Mouse (Mus musculus) thymus, adult 2 months (tissue): ENCODE results near the gene Pabpc4. TPM values are rescaled to one million over a fixed set of nuclear protein-coding genes. Genes with fewer than 3 reads are reported as not detected.

ENCODE experiments used
- DNase-seq: peaks from one replicate; pipeline ENCODE4 v3.0.0; 2021
- H3K27ac ChIP-seq: fragments of 200-500 bp; 2 replicates; pipeline ENCODE4 v1.5.1; 2012; ENCODE audit warnings: low read length, control low read depth; ENCODE audit not compliant: control insufficient read depth, insufficient read depth
- H3K27me3 ChIP-seq: fragments of 200-500 bp; 2 replicates; pipeline ENCODE4 v1.6.1; 2012; ENCODE audit warnings: mild to moderate bottlenecking, low read length, moderate library complexity, mixed read lengths; ENCODE audit not compliant: control insufficient read depth, insufficient read depth
- H3K36me3 ChIP-seq: fragments of 200-500 bp; 2 replicates; pipeline ENCODE4 v1.6.1; 2012; ENCODE audit warnings: mild to moderate bottlenecking, low read length, moderate library complexity; ENCODE audit not compliant: control insufficient read depth, insufficient read depth
- H3K4me1 ChIP-seq: fragments of 200-500 bp; replicated peaks from 2 replicates; pipeline ENCODE4 v1.6.1; 2012; ENCODE audit warnings: low read length; ENCODE audit not compliant: control insufficient read depth, insufficient read depth
- H3K4me3 ChIP-seq: fragments of 200-500 bp; 2 replicates; pipeline ENCODE4 v1.5.1; 2012; ENCODE audit warnings: mild to moderate bottlenecking, low read length, control low read depth, moderate library complexity; ENCODE audit not compliant: control insufficient read depth, insufficient read depth
- CTCF ChIP-seq: fragments of 200-500 bp; IDR thresholded peaks from 2 replicates; pipeline ENCODE4 v1.5.1; 2012; ENCODE audit warnings: mild to moderate bottlenecking, control low read depth, low read length, moderate library complexity, borderline replicate concordance; ENCODE audit not compliant: control insufficient read depth, poor library complexity, insufficient read depth; ENCODE audit errors: extremely low read depth
- POLR2A ChIP-seq: fragments of 200-500 bp; IDR thresholded peaks from 2 replicates; pipeline ENCODE4 v1.6.1; 2012; ENCODE audit warnings: mild to moderate bottlenecking, low read length, control low read depth, moderate library complexity; ENCODE audit not compliant: control insufficient read depth, poor library complexity, insufficient read depth; ENCODE audit errors: extremely low read depth
- WGBS: fragments of 180-500 bp; shearing (Covaris S2); methylation state at CpG from one replicate; pipeline ENCODE4 v1.1.7; 2018; 5-methylcytosine and 5-hydroxymethylcytosine counted together
- polyA plus RNA-seq: library from polyadenylated mRNA; depleted of rRNA; stranded (reverse); fragments of >200 nt; gene quantifications from 2 replicates; pipeline ENCODE4 v1.2.3, GENCODE M21; 2012

Pabpc4 gene
- polyA plus RNA-seq, 1 experiment = 146 TPM

DNA sequence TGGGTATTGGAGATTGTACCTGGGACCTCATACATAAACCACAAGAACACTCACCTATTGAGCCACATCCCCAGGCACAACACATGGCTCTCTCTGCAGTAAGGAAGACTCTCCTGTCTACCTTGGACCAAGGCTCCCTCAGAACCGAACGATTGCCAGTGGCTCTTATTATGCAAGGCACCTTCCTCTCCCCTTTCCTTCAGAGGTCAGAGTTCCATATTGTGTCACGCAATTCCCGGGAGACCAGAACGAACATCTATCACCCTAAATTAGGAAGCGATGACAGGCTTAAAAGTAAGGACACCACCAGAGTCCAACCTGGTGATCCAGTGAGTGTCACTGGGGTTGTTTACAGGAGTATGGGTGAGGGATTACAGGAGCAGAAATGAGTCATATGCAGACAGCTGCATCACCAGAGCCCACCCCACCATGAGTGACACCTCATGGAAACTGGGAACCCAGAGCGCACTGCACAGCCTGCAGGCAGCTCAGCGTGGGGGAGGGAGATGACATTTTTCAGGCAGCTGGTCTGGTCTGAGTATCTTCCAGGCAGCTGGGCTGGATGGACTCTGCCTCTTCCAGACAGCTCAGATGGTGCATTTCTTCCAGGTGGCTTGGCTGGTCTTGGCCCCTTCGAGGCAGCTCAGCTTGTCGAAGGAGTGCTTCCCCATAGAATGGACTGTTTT lies 36.3 kb upstream of the Pabpc4 start:
- WGBS = 86% methylated on average over 10 of the region's 10 CpGs
- Histone ChIP-seq H3K27ac (no peak overlapping the region), H3K4me1 (no peaks in the 10 kb centered on the region), H3K36me3 (no peaks in the 10 kb centered on the region), H3K27me3 (no peaks in the 10 kb centered on the region), H3K4me3 (no peak overlapping the region)
- DNase-seq = no peak
- TF ChIP-seq POLR2A = no peak
- no peak for TF ChIP-seq CTCF

DNA sequence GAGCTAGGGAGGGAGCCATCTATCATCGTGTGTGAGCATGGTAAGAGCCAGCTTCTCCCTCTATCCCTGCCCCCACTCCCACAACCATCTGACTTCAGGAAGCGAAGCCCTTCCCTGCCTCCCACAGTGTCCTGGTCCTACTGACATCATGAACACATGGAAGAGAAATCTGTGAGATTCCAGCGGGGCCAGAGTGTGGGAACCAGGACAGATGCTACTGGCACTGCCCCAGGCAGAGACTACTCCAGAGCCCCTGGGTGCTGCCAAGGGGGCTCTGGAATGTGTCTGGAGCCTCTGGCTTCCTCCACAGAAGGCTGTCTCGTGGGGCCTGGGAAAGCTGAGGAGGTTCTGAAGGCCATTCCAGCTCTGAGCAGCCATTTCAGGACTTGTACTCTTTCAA lies 34.4 kb upstream of the Pabpc4 start:
- no peak for TF ChIP-seq POLR2A
- no peak for TF ChIP-seq CTCF
- no peak overlapping the region for H3K4me3 ChIP-seq
- WGBS = 80% methylated on average over 4 of the region's 4 CpGs
- H3K4me1 ChIP-seq = no peaks in the 10 kb centered on the region
- no peaks in the 10 kb centered on the region for H3K36me3 ChIP-seq
- no peak for DNase-seq
- no peak overlapping the region for H3K27ac ChIP-seq
- H3K27me3 ChIP-seq = no peaks in the 10 kb centered on the region; the same call in 1 of the 2 replicates

GRCm38 (mm10) chr4:123228270-123228669 lies 33.9 kb upstream of the Pabpc4 start:
- H3K4me1 ChIP-seq = peaks cover 4% of the 10 kb centered on the region; the same call in 1 of the 2 replicates
- H3K27ac ChIP-seq = no peak overlapping the region
- H3K27me3 ChIP-seq = no peaks in the 10 kb centered on the region; the same call in 1 of the 2 replicates
- no peaks in the 10 kb centered on the region for H3K36me3 ChIP-seq
- 55% methylated on average over 2 of the region's 2 CpGs for WGBS
- H3K4me3 ChIP-seq = no peak overlapping the region
- TF ChIP-seq CTCF (no peak), POLR2A (no peak)
- no peak for DNase-seq

GRCm38 (mm10) chr4:123229166-123229565 lies 33.0 kb upstream of the Pabpc4 start:
- WGBS = 91% methylated on average over 11 of the region's 11 CpGs
- Histone ChIP-seq H3K4me3 (no peak overlapping the region), H3K4me1 (peaks cover 12% of the 10 kb centered on the region), H3K36me3 (no peaks in the 10 kb centered on the region), H3K27ac (no peak overlapping the region), H3K27me3 (no peaks in the 10 kb centered on the region; the same call in 1 of the 2 replicates)
- TF ChIP-seq CTCF (no peak), POLR2A (no peak)
- DNase-seq = no peak

DNA sequence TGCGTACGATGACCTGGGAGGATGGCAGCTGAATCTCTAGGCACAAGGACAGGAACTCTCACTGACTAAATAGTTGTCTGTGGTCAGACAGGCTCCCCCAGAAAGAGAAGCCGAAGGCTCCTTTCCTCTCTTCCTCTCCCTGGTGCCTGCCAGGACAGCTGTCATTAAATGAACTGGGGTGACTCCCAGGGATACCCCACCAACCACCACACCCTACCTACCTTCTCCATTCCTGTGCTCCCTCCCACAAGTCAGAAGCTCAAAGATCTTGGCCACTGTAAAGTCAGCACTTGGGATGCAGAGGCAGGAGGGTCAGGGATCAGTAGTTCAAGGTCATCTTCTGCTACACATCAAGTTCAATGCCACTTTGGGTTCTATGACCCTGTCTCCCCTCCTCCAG lies 29.3 kb upstream of the Pabpc4 start:
- WGBS = 31% methylated on average over 3 of the region's 3 CpGs
- DNase-seq = no peak
- peaks cover 31% of the 10 kb centered on the region for H3K4me1 ChIP-seq
- H3K36me3 ChIP-seq = no peaks in the 10 kb centered on the region
- TF ChIP-seq CTCF = no peak
- TF ChIP-seq POLR2A = no peak
- H3K27me3 ChIP-seq = no peaks in the 10 kb centered on the region; the same call in 1 of the 2 replicates
- H3K4me3 ChIP-seq = no peak overlapping the region
- no peak overlapping the region for H3K27ac ChIP-seq

DNA sequence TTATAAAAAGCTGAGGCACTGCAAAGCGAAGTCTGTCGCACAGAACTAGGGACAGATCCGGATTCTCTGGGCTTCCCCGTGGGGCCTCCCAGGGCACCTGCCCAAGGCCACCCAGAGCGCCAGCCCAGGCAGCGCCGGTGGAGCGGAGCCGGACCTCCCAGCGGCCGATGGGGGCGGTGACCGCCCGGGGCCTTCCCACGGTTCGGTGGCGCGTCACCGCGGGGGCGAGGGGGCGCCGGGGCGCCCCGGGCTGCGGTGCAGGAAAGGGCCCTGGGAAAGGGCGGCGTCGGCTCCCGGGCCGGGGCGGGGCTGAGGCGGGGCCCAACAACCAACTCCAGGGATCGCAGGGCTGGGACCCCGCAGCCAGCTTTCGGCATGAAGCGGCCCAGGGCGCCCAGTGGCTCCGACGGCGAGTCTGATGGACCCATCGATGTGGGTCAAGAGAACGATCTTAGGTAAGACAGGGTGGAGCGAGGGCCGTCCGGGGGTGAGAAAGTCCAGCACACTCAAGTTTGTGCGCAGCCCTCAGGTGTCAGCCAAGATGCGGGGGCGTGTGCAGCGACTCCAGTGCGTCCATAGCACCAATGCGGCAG lies 28.6 kb upstream of the Pabpc4 start, which contains the start of gene Heyl:
Gene Heyl (plus strand): TSS at position 65 of the 593 bp plus-strand sequence.
- H3K27me3 ChIP-seq = no peaks in the 10 kb centered on the region; the same call in 1 of the 2 replicates
- DNase-seq = peak; percentile 18
- no peak within 1 kb of the TSS for H3K27ac ChIP-seq

More for the DNA sequence above, 28.6 kb upstream of the Pabpc4 start, which contains the start of gene Heyl:
- TF ChIP-seq POLR2A = no peak
- TF ChIP-seq CTCF = no peak
- H3K4me3 ChIP-seq = peak within 1 kb of the TSS; percentile 36
- H3K36me3 ChIP-seq = no peaks in the 10 kb centered on the region
- WGBS = 9% methylated on average over 51 of the region's 52 CpGs
- peaks cover 31% of the 10 kb centered on the region for H3K4me1 ChIP-seq
